9 mouse cellular contexts compared by ENCODE assay signal in the genomic region with DNA sequence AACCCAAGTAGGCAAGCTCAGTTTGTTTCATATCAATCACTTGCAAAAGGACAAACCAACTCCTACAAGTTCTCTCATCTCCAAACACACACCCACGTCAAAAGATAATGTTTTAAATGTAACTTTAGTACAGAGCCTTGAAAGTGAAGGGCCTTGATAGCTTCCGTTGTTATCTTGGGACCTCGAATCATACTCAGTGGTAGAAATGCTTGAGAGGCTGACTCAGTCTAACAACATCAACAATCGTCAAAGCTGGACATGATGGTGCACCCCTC. TPM values are rescaled to one million over a fixed set of nuclear protein-coding genes. Genes with fewer than 3 reads are reported as not detected.
DNase-seq lines count a peak whose midpoint lies in the region; ATAC-seq and TF ChIP-seq lines count a peak whose summit lies in the region.
"Had no signal": no experiment of that assay in that cellular context is flagged by ENCODE, and none has a peak within 500 bp of the region (broad histone marks: within the 10 kb centered on the region; RNA-seq: fewer than 3 reads in every experiment).

No protein-coding gene starts in this region.

- H3K27me3 ChIP-seq in lung, embryonic 14.5 days (ENCODE audit: insufficient read depth, low read length), result no peaks in the 10 kb centered on the region
- H3K27me3 ChIP-seq in forebrain, embryonic 10.5 days (ENCODE audit: poor library complexity, severe bottlenecking), result no peaks in the 10 kb centered on the region
- no peaks in the 10 kb centered on the region for H3K27me3 ChIP-seq in limb, embryonic 13.5 days
- H3K27me3 ChIP-seq in small intestine, adult 2 months (ENCODE audit: control insufficient read depth, insufficient read depth, low read length), result no peaks in the 10 kb centered on the region

- H3K36me3 ChIP-seq in lung, embryonic 14.5 days (ENCODE audit: insufficient read depth), result peaks cover 40% of the 10 kb centered on the region
- H3K36me3 ChIP-seq in forebrain, embryonic 10.5 days (replicated peaks), result peaks cover 54% of the 10 kb centered on the region
- peaks cover 45% of the 10 kb centered on the region for H3K36me3 ChIP-seq in limb, embryonic 13.5 days
- H3K36me3 ChIP-seq in small intestine, adult 2 months (ENCODE audit: control insufficient read depth, insufficient read depth, low read length), result peaks cover 39% of the 10 kb centered on the region

- H3K4me1 ChIP-seq in lung, embryonic 14.5 days (ENCODE audit: insufficient read depth), result peaks cover 23% of the 10 kb centered on the region
- peaks cover 47% of the 10 kb centered on the region for H3K4me1 ChIP-seq in forebrain, embryonic 10.5 days
- H3K4me1 ChIP-seq in limb, embryonic 13.5 days, result peaks cover 41% of the 10 kb centered on the region
- H3K4me1 ChIP-seq in small intestine, adult 2 months (ENCODE audit: control insufficient read depth, insufficient read depth, insufficient read length, low read length), result peaks cover 13% of the 10 kb centered on the region; the same call in 1 of the 2 replicates

- DNase-seq in lung, embryonic 14.5 days, result no peak
- no peak for DNase-seq in lung, postnatal 25 days (ENCODE audit: low spot score)
- DNase-seq in forebrain, embryonic 10.5 days (ENCODE audit: extremely low spot score, low spot score), result no peak
- no peak for DNase-seq in adrenal gland, adult 2 months
- DNase-seq in thymus, postnatal 14 days, result no peak

- no peak overlapping the region for H3K27ac ChIP-seq in lung, embryonic 14.5 days (ENCODE audit: low read depth)
- no peak overlapping the region for H3K27ac ChIP-seq in forebrain, embryonic 10.5 days
- no peak overlapping the region for H3K27ac ChIP-seq in limb, embryonic 13.5 days
- H3K27ac ChIP-seq in small intestine, adult 2 months (ENCODE audit: insufficient read depth, low read depth, low read length), result no peak overlapping the region

- H3K9ac ChIP-seq in lung, embryonic 14.5 days, result peak overlapping the region; percentile 96; the same call in 1 of the 2 replicates
- peak overlapping the region; percentile 93 for H3K9ac ChIP-seq in limb, embryonic 13.5 days

- no peaks in the 10 kb centered on the region for H3K9me3 ChIP-seq in lung, embryonic 14.5 days (ENCODE audit: low read depth, low read length)
- no peaks in the 10 kb centered on the region for H3K9me3 ChIP-seq in forebrain, embryonic 10.5 days
- H3K9me3 ChIP-seq in limb, embryonic 13.5 days, result no peaks in the 10 kb centered on the region

- WGBS in lung, embryonic 14.5 days, result 74% methylated on average over 4 of the region's 4 CpGs
- 88% methylated on average over 4 of the region's 4 CpGs for WGBS in forebrain, embryonic 10.5 days
- WGBS in limb, embryonic 13.5 days, result 81% methylated on average over 4 of the region's 4 CpGs
- WGBS in small intestine, adult 2 months, result 44% methylated on average over 4 of the region's 4 CpGs

- no peak for TF ChIP-seq POLR2A in small intestine, adult 2 months (IDR thresholded peaks at IDR 0.05; ENCODE audit: low read depth, low read length)

- TF ChIP-seq CTCF in lung, embryonic 14.5 days (IDR thresholded peaks at IDR 0.05; ENCODE audit: low read depth), result no peak
- no peak for TF ChIP-seq CTCF in small intestine, adult 2 months (IDR thresholded peaks at IDR 0.05; ENCODE audit: extremely low read depth, insufficient read length, insufficient replicate concordance, low read depth, low read length)

- H3K4me3 ChIP-seq in lung, embryonic 14.5 days (ENCODE audit: low read depth, low read length), result peak overlapping the region; percentile 85
- H3K4me3 ChIP-seq in forebrain, embryonic 10.5 days, result peak overlapping the region; percentile 96
- H3K4me3 ChIP-seq in limb, embryonic 13.5 days, result peak overlapping the region; percentile 92
- peak overlapping the region; percentile 84; the same call in 1 of the 2 replicates for H3K4me3 ChIP-seq in small intestine, adult 2 months (ENCODE audit: low read depth, low read length)

- ATAC-seq in lung, embryonic 14.5 days (ENCODE audit: insufficient read depth), result no peak
- ATAC-seq in limb, embryonic 13.5 days (ENCODE audit: low FRiP score, low read depth), result no peak
- no peak for ATAC-seq in cerebellum, adult (ENCODE audit: insufficient number of reproducible peaks, low FRiP score, low TSS enrichment)

- H3K4me2 ChIP-seq in lung, embryonic 14.5 days, result peak overlapping the region; percentile 92
- H3K4me2 ChIP-seq in limb, embryonic 13.5 days (replicated peaks), result peak overlapping the region; percentile 91

RNA-seq across cellular contexts. Expression of gene Tln1, which starts 1.0 kb away (rescaled TPM):
- polyA plus RNA-seq in lung, embryonic 14.5 days (2014; fragmentation: Nextera tagmentation; extraction: Ambion mirVana), result 84.9 and 93.8 TPM in 2 replicates
- 42.5 and 43.0 TPM in 2 replicates for polyA plus RNA-seq in forebrain, embryonic 10.5 days (2016; fragmentation: Nextera tagmentation; extraction: Ambion mirVana)
- 60.4 and 63.6 TPM in 2 replicates for polyA plus RNA-seq in limb, embryonic 13.5 days (2015; fragmentation: Nextera tagmentation; extraction: Ambion mirVana)
- 47.2 and 78.0 TPM in 2 replicates for polyA plus RNA-seq in small intestine, adult 2 months (2012; rRNA removed)
- total RNA-seq in adrenal gland, adult 2 months (2021), result 100 to 1,000 TPM; 167 to 207 TPM
- 132 and 174 TPM in 2 replicates for polyA plus RNA-seq in adrenal gland, adult 2 months (2012; rRNA removed)

RNA-seq across cellular contexts. Expression of gene Creb3, which starts 1.4 kb away (rescaled TPM):
- 47.2 and 52.8 TPM in 2 replicates for polyA plus RNA-seq in lung, embryonic 14.5 days (2014; fragmentation: Nextera tagmentation; extraction: Ambion mirVana)
- polyA plus RNA-seq in forebrain, embryonic 10.5 days (2016; fragmentation: Nextera tagmentation; extraction: Ambion mirVana), result 32.5 and 34.4 TPM in 2 replicates
- polyA plus RNA-seq in limb, embryonic 13.5 days (2015; fragmentation: Nextera tagmentation; extraction: Ambion mirVana), result 58.7 and 60.0 TPM in 2 replicates
- polyA plus RNA-seq in small intestine, adult 2 months (2012; rRNA removed), result 66.9 and 133 TPM in 2 replicates
- 100 to 1,000 TPM; 123 to 178 TPM for total RNA-seq in adrenal gland, adult 2 months (2021)
- polyA plus RNA-seq in adrenal gland, adult 2 months (2012; rRNA removed), result 178 and 207 TPM in 2 replicates

RNA-seq across cellular contexts. Expression of gene Rgp1, which starts 15.0 kb away (rescaled TPM):
- 28.2 and 31.9 TPM in 2 replicates for polyA plus RNA-seq in lung, embryonic 14.5 days (2014; fragmentation: Nextera tagmentation; extraction: Ambion mirVana)
- polyA plus RNA-seq in forebrain, embryonic 10.5 days (2016; fragmentation: Nextera tagmentation; extraction: Ambion mirVana), result 15.3 and 24.2 TPM in 2 replicates
- polyA plus RNA-seq in limb, embryonic 13.5 days (2015; fragmentation: Nextera tagmentation; extraction: Ambion mirVana), result 35.0 and 38.5 TPM in 2 replicates
- polyA plus RNA-seq in small intestine, adult 2 months (2012; rRNA removed), result 20.2 and 31.9 TPM in 2 replicates
- total RNA-seq in adrenal gland, adult 2 months (2021), result 10 to 100 TPM; 47.1 to 50.7 TPM
- polyA plus RNA-seq in adrenal gland, adult 2 months (2012; rRNA removed), result 50.1 and 57.4 TPM in 2 replicates

RNA-seq across cellular contexts. Expression of gene Gba2, which starts 15.1 kb away (rescaled TPM):
- 18.6 and 19.3 TPM in 2 replicates for polyA plus RNA-seq in lung, embryonic 14.5 days (2014; fragmentation: Nextera tagmentation; extraction: Ambion mirVana)
- polyA plus RNA-seq in forebrain, embryonic 10.5 days (2016; fragmentation: Nextera tagmentation; extraction: Ambion mirVana), result 24.3 and 26.4 TPM in 2 replicates
- 26.9 and 27.0 TPM in 2 replicates for polyA plus RNA-seq in limb, embryonic 13.5 days (2015; fragmentation: Nextera tagmentation; extraction: Ambion mirVana)
- 5.3 and 7.6 TPM in 2 replicates for polyA plus RNA-seq in small intestine, adult 2 months (2012; rRNA removed)
- 10 to 100 TPM in 1 of 2 experiments, 1 to 10 TPM in 1; 6.8 to 13.0 TPM for total RNA-seq in adrenal gland, adult 2 months (2021)
- polyA plus RNA-seq in adrenal gland, adult 2 months (2012; rRNA removed), result 13.4 and 13.9 TPM in 2 replicates

RNA-seq across cellular contexts. Expression of gene Msmp, which starts 20.8 kb away (rescaled TPM):
- polyA plus RNA-seq in lung, embryonic 14.5 days (2014; fragmentation: Nextera tagmentation; extraction: Ambion mirVana), result not detected in 2 replicates
- polyA plus RNA-seq in forebrain, embryonic 10.5 days (2016; fragmentation: Nextera tagmentation; extraction: Ambion mirVana), result 0.97 TPM in 1 of 2 replicates, not detected in the other
- polyA plus RNA-seq in limb, embryonic 13.5 days (2015; fragmentation: Nextera tagmentation; extraction: Ambion mirVana), result 1.4 and 2.2 TPM in 2 replicates
- polyA plus RNA-seq in small intestine, adult 2 months (2012; rRNA removed), result not detected in 2 replicates
- total RNA-seq in adrenal gland, adult 2 months (2021), result 1 to 10 TPM; 1.2 to 3.0 TPM
- polyA plus RNA-seq in adrenal gland, adult 2 months (2012; rRNA removed), result 0.94 and 1.5 TPM in 2 replicates
- total RNA-seq: neutrophil, adult 5-6 weeks had no signal
